Mouse (Mus musculus) forebrain, embryonic 15.5 days (tissue): Measurements from ENCODE around the gene Rpl35a. TPM values are rescaled to one million over a fixed set of nuclear protein-coding genes. Genes with fewer than 3 reads are reported as not detected.
"Not testable (repeated sequence)": the region's sequence is repeated elsewhere in the genome, so short reads cannot be mapped to it uniquely, and the experiment has no call there.

Experiments used
- ATAC-seq: fragments of 200-750 bp; cut with Nextera tagmentation; replicated peaks from 2 replicates; pipeline ENCODE4 v1.8.0; 2017; ENCODE audit warnings: mild to moderate bottlenecking, moderate TSS enrichment, moderate library complexity
- H3K27ac ChIP-seq: fragments of 300-500 bp; sonication (generic); replicated peaks from 2 replicates; pipeline ENCODE4 v1.5.1; 2015; ENCODE audit warnings: mild to moderate bottlenecking, inconsistent platforms
- H3K27me3 ChIP-seq: fragments of 300-500 bp; sonication (generic); 2 replicates; pipeline ENCODE4 v1.6.1; 2015; ENCODE audit warnings: inconsistent platforms
- H3K36me3 ChIP-seq: fragments of 300-500 bp; sonication (generic); 2 replicates; pipeline ENCODE4 v1.6.1; 2015; ENCODE audit warnings: mild to moderate bottlenecking, inconsistent platforms
- H3K4me1 ChIP-seq: fragments of 300-500 bp; sonication (generic); 2 replicates; pipeline ENCODE4 v1.6.1; 2015; ENCODE audit warnings: inconsistent platforms
- H3K4me2 ChIP-seq: fragments of 300-500 bp; sonication (generic); replicated peaks from 2 replicates; pipeline ENCODE4 v1.6.1; 2015; ENCODE audit warnings: mild to moderate bottlenecking, inconsistent platforms
- H3K4me3 ChIP-seq: fragments of 300-500 bp; sonication (generic); 2 replicates; pipeline ENCODE4 v1.5.1; 2015; ENCODE audit warnings: mild to moderate bottlenecking, inconsistent platforms
- H3K9ac ChIP-seq: fragments of 300-500 bp; sonication (generic); replicated peaks from 2 replicates; pipeline ENCODE4 v1.6.1; 2015; ENCODE audit warnings: mild to moderate bottlenecking, inconsistent platforms
- H3K9me3 ChIP-seq: fragments of 300-500 bp; sonication (generic); 2 replicates; pipeline ENCODE4 v1.6.1; 2016; ENCODE audit warnings: inconsistent platforms
- WGBS: fragments of 180-500 bp; shearing (Covaris S2); methylation state at CpG from one replicate; pipeline ENCODE4 v1.1.7; 2015; ENCODE audit warnings: mixed read lengths; 5-methylcytosine and 5-hydroxymethylcytosine counted together
- polyA plus RNA-seq: library from polyadenylated mRNA; unstranded; fragments of >200 nt; fragmentation: Nextera tagmentation; extraction: Ambion mirVana; gene quantifications from 2 replicates; pipeline ENCODE4 v1.2.1, GENCODE M21; 2015

The Rpl35a gene
- polyA plus RNA-seq, 1 experiment from 2014 or later = 534 TPM

- Histone ChIP-seq H3K9me3 (no peaks in the 10 kb centered on the region), H3K9ac (no peak overlapping the region), H3K36me3 (no peaks in the 10 kb centered on the region), H3K27ac (no peak overlapping the region), H3K4me1 (no peaks in the 10 kb centered on the region), H3K4me3 (no peak overlapping the region), H3K27me3 (no peaks in the 10 kb centered on the region), H3K4me2 (no peak overlapping the region)
- 38% methylated on average over 8 of the region's 8 CpGs for WGBS
- no peak; the same call in 1 of the 2 replicates for ATAC-seq
These were observed 31.7 kb upstream of the Rpl35a start for GRCm38 (mm10) chr16:33024456-33025104.

GRCm38 (mm10) chr16:33026357-33026756, 29.9 kb upstream of the Rpl35a start:
- H3K4me3 ChIP-seq = no peak overlapping the region
- ATAC-seq = no peak
- no peaks in the 10 kb centered on the region for H3K4me1 ChIP-seq
- no peak overlapping the region for H3K27ac ChIP-seq
- H3K36me3 ChIP-seq = no peaks in the 10 kb centered on the region
- no peak overlapping the region for H3K4me2 ChIP-seq
- no peaks in the 10 kb centered on the region for H3K9me3 ChIP-seq
- H3K27me3 ChIP-seq = no peaks in the 10 kb centered on the region
- 89% methylated on average over 7 of the region's 7 CpGs for WGBS
- H3K9ac ChIP-seq = no peak overlapping the region

- 90% methylated on average over 4 of the region's 4 CpGs for WGBS
- H3K4me2 ChIP-seq = no peak overlapping the region
- H3K36me3 ChIP-seq = no peaks in the 10 kb centered on the region
- no peaks in the 10 kb centered on the region for H3K27me3 ChIP-seq
- H3K9ac ChIP-seq = no peak overlapping the region
- ATAC-seq = no peak
- no peaks in the 10 kb centered on the region for H3K4me1 ChIP-seq
- no peaks in the 10 kb centered on the region for H3K9me3 ChIP-seq
- H3K27ac ChIP-seq = no peak overlapping the region
- no peak overlapping the region for H3K4me3 ChIP-seq
These were observed 20.2 kb upstream of the Rpl35a start for GRCm38 (mm10) chr16:33036006-33036405.

- WGBS = 73% methylated on average over 1 of the region's 1 CpGs
- H3K36me3 ChIP-seq = no peaks in the 10 kb centered on the region
- H3K4me2 ChIP-seq = no peak overlapping the region
- H3K4me1 ChIP-seq = no peaks in the 10 kb centered on the region
- no peak overlapping the region for H3K9ac ChIP-seq
- ATAC-seq = no peak
- H3K9me3 ChIP-seq = no peaks in the 10 kb centered on the region
- H3K27me3 ChIP-seq = no peaks in the 10 kb centered on the region
- H3K27ac ChIP-seq = no peak overlapping the region
- H3K4me3 ChIP-seq = no peak overlapping the region
These were observed 13.6 kb upstream of the Rpl35a start for GRCm38 (mm10) chr16:33042682-33043081.

- no peak overlapping the region for H3K4me2 ChIP-seq
- ATAC-seq = no peak
- no peaks in the 10 kb centered on the region for H3K27me3 ChIP-seq
- H3K4me1 ChIP-seq = no peaks in the 10 kb centered on the region
- H3K9ac ChIP-seq = no peak overlapping the region
- no peak overlapping the region for H3K4me3 ChIP-seq
- no peaks in the 10 kb centered on the region for H3K36me3 ChIP-seq
- H3K27ac ChIP-seq = no peak overlapping the region
- no peaks in the 10 kb centered on the region for H3K9me3 ChIP-seq
- 81% methylated on average over 2 of the region's 2 CpGs for WGBS
These were observed 13.0 kb upstream of the Rpl35a start for GRCm38 (mm10) chr16:33043268-33043667.

- Histone ChIP-seq H3K4me1 (no peaks in the 10 kb centered on the region), H3K9me3 (no peaks in the 10 kb centered on the region), H3K36me3 (no peaks in the 10 kb centered on the region), H3K9ac (no peak overlapping the region), H3K4me3 (no peak overlapping the region), H3K4me2 (no peak overlapping the region), H3K27ac (no peak overlapping the region), H3K27me3 (no peaks in the 10 kb centered on the region)
- WGBS = 86% methylated on average over 1 of the region's 1 CpGs
- ATAC-seq = no peak
These were observed 8.2 kb upstream of the Rpl35a start for GRCm38 (mm10) chr16:33048004-33048403.

- H3K27me3 ChIP-seq = no peaks in the 10 kb centered on the region
- no peaks in the 10 kb centered on the region for H3K4me1 ChIP-seq
- H3K4me3 ChIP-seq = no peak overlapping the region
- H3K9me3 ChIP-seq = no peaks in the 10 kb centered on the region
- WGBS = 70% methylated on average over 2 of the region's 2 CpGs
- ATAC-seq = no peak
- no peak overlapping the region for H3K27ac ChIP-seq
- no peak overlapping the region for H3K4me2 ChIP-seq
- H3K9ac ChIP-seq = no peak overlapping the region
- H3K36me3 ChIP-seq = no peaks in the 10 kb centered on the region
These were observed 7.6 kb upstream of the Rpl35a start for GRCm38 (mm10) chr16:33048686-33049085.

- ATAC-seq = no peak
- no peak overlapping the region for H3K27ac ChIP-seq
- H3K27me3 ChIP-seq = no peaks in the 10 kb centered on the region
- H3K9me3 ChIP-seq = no peaks in the 10 kb centered on the region
- WGBS = 93% methylated on average over 16 of the region's 16 CpGs
- H3K4me3 ChIP-seq = no peak overlapping the region
- H3K4me2 ChIP-seq = no peak overlapping the region
- no peaks in the 10 kb centered on the region for H3K36me3 ChIP-seq
- H3K4me1 ChIP-seq = no peaks in the 10 kb centered on the region
- no peak overlapping the region for H3K9ac ChIP-seq
These were observed 6.4 kb upstream of the Rpl35a start for GRCm38 (mm10) chr16:33049809-33050208.

GRCm38 (mm10) chr16:33053141-33053540, 3.1 kb upstream of the Rpl35a start:
- Histone ChIP-seq H3K4me3 (no peak overlapping the region), H3K9me3 (no peaks in the 10 kb centered on the region), H3K4me1 (peaks cover 13% of the 10 kb centered on the region), H3K9ac (no peak overlapping the region), H3K27me3 (no peaks in the 10 kb centered on the region), H3K36me3 (peaks cover 3% of the 10 kb centered on the region), H3K4me2 (no peak overlapping the region), H3K27ac (no peak overlapping the region)
- WGBS = 80% methylated on average over 5 of the region's 5 CpGs
- ATAC-seq = no peak

GRCm38 (mm10) chr16:33054927-33055326, 1.3 kb upstream of the Rpl35a start:
- 92% methylated on average over 2 of the region's 2 CpGs for WGBS
- not testable (repeated sequence) for H3K9ac ChIP-seq, H3K4me2 ChIP-seq, H3K27me3 ChIP-seq, ATAC-seq, H3K4me3 ChIP-seq, H3K27ac ChIP-seq, H3K9me3 ChIP-seq
- H3K4me1 ChIP-seq = peaks cover 16% of the 10 kb centered on the region
- peaks cover 20% of the 10 kb centered on the region for H3K36me3 ChIP-seq

- no peaks in the 10 kb centered on the region for H3K9me3 ChIP-seq
- 16% methylated on average over 10 of the region's 10 CpGs for WGBS
- H3K36me3 ChIP-seq = peaks cover 26% of the 10 kb centered on the region
- no peak overlapping the region for H3K27ac ChIP-seq
- peak; percentile 53 for ATAC-seq
- H3K4me3 ChIP-seq = peak overlapping the region; percentile 76
- peak overlapping the region; percentile 90 for H3K9ac ChIP-seq
- peak overlapping the region; percentile 54 for H3K4me2 ChIP-seq
- H3K27me3 ChIP-seq = no peaks in the 10 kb centered on the region
- peaks cover 16% of the 10 kb centered on the region for H3K4me1 ChIP-seq
These were observed 598 bp upstream of the Rpl35a start for GRCm38 (mm10) chr16:33055655-33056054.

GRCm38 (mm10) chr16:33056786-33057185, 533 bp downstream of the Rpl35a start:
- Histone ChIP-seq H3K27me3 (no peaks in the 10 kb centered on the region), H3K27ac (peak overlapping the region; percentile 92), H3K4me2 (peak overlapping the region; percentile 54), H3K9me3 (no peaks in the 10 kb centered on the region), H3K9ac (peak overlapping the region; percentile 90), H3K36me3 (peaks cover 31% of the 10 kb centered on the region), H3K4me3 (peak overlapping the region; percentile 76), H3K4me1 (peaks cover 19% of the 10 kb centered on the region)
- 0 out of 2 replicates have a peak, but pooled peaks have one; percentile 9 for ATAC-seq
- under 1% methylated on average over 24 of the region's 24 CpGs for WGBS

GRCm38 (mm10) chr16:33058033-33058432, 1.8 kb downstream of the Rpl35a start:
- no peak for ATAC-seq
- peaks cover 31% of the 10 kb centered on the region for H3K36me3 ChIP-seq
- no peaks in the 10 kb centered on the region for H3K9me3 ChIP-seq
- 92% methylated on average over 16 of the region's 16 CpGs for WGBS
- no peak overlapping the region for H3K27ac ChIP-seq
- no peaks in the 10 kb centered on the region for H3K27me3 ChIP-seq
- H3K4me3 ChIP-seq = peak overlapping the region; percentile 76
- peaks cover 25% of the 10 kb centered on the region for H3K4me1 ChIP-seq
- 0 out of 2 replicates have a peak overlapping the region, but pooled peaks have one; percentile 13 for H3K9ac ChIP-seq
- peak overlapping the region; percentile 54 for H3K4me2 ChIP-seq
